Mouse (Mus musculus) kidney, adult 9 months (tissue): Measurements from ENCODE around the gene Iqub.

Experiments
- DNase-seq: peaks from one replicate; pipeline ENCODE4 v3.0.0; 2022

The Iqub gene

GRCm38 (mm10) chr6:24514552-24515284, at the start of gene Iqub:
TSS of gene Iqub (minus strand) at chr6:24515067.
- DNase-seq: peak; percentile 26

- no peak for DNase-seq
Observed at GRCm38 (mm10) chr6:24564081-24564480, 49.2 kb upstream of the Iqub start.

GRCm38 (mm10) chr6:24555488-24555887, 40.6 kb upstream of the Iqub start:
- DNase-seq: no peak

GRCm38 (mm10) chr6:24554427-24555086, 39.7 kb upstream of the Iqub start:
- no peak for DNase-seq

- no peak for DNase-seq
Observed at GRCm38 (mm10) chr6:24552046-24552445, 37.2 kb upstream of the Iqub start.

- DNase-seq: no peak
Observed at GRCm38 (mm10) chr6:24549801-24550200, 34.9 kb upstream of the Iqub start.

GRCm38 (mm10) chr6:24546716-24547420, 32.0 kb upstream of the Iqub start:
- DNase-seq: peak; percentile 80

- peak; percentile 19 for DNase-seq
Observed at GRCm38 (mm10) chr6:24543119-24543591, 28.3 kb upstream of the Iqub start.

GRCm38 (mm10) chr6:24542393-24542792, 27.5 kb upstream of the Iqub start:
- DNase-seq: no peak

- no peak for DNase-seq
Observed at GRCm38 (mm10) chr6:24540106-24540505, 25.2 kb upstream of the Iqub start.

GRCm38 (mm10) chr6:24538435-24538834, 23.6 kb upstream of the Iqub start:
- no peak for DNase-seq

- DNase-seq: no peak
Observed at GRCm38 (mm10) chr6:24532804-24533203, 17.9 kb upstream of the Iqub start.

GRCm38 (mm10) chr6:24530711-24531420, 16.0 kb upstream of the Iqub start:
- DNase-seq: no peak

- DNase-seq: peak; percentile 79
Observed at GRCm38 (mm10) chr6:24530166-24530565, 15.3 kb upstream of the Iqub start.

- DNase-seq: no peak
Observed at GRCm38 (mm10) chr6:24528064-24528243, 13.1 kb upstream of the Iqub start, which contains the start of gene Asb15. TSS of gene Asb15 (plus strand) at chr6:24528144.

GRCm38 (mm10) chr6:24527155-24528063, 12.5 kb upstream of the Iqub start, which contains the start of gene Ndufa5:
TSS of gene Ndufa5 (minus strand) at chr6:24528013.
- DNase-seq: peak; percentile 97

GRCm38 (mm10) chr6:24525705-24526104, 10.8 kb upstream of the Iqub start:
- DNase-seq: no peak

- peak; percentile 36 for DNase-seq
Observed at GRCm38 (mm10) chr6:24516197-24516596, 1.3 kb upstream of the Iqub start.

GRCm38 (mm10) chr6:24504141-24504540, 10.7 kb downstream of the Iqub start:
- no peak for DNase-seq

GRCm38 (mm10) chr6:24490341-24490740, 24.5 kb downstream of the Iqub start:
- DNase-seq: peak; percentile 10

- DNase-seq: no peak
Observed at GRCm38 (mm10) chr6:24486530-24486929, 28.3 kb downstream of the Iqub start.

GRCm38 (mm10) chr6:24470571-24471132, 44.2 kb downstream of the Iqub start:
- no peak for DNase-seq
